Mouse (Mus musculus) heart, embryonic 16.5 days (tissue): Measurements from ENCODE around the gene Gabrb2. TPM values are rescaled to one million over a fixed set of nuclear protein-coding genes. Genes with fewer than 3 reads are reported as not detected.

Source experiments
- ATAC-seq: fragments of 200-750 bp; cut with Nextera tagmentation; replicated peaks from 2 replicates; pipeline ENCODE4 v1.8.0; 2017; ENCODE audit warnings: moderate number of reproducible peaks; ENCODE audit not compliant: insufficient read depth, low FRiP score; ENCODE audit errors: extremely low read depth
- H3K27ac ChIP-seq: fragments of 300-500 bp; sonication (generic); 2 replicates; pipeline ENCODE4 v1.5.1; 2014; ENCODE audit warnings: mild to moderate bottlenecking, low read length, control low read depth, moderate library complexity
- H3K27me3 ChIP-seq: fragments of 300-500 bp; sonication (generic); 2 replicates; pipeline ENCODE4 v1.6.1; 2014; ENCODE audit warnings: low read length, mixed read lengths; ENCODE audit not compliant: control insufficient read depth, insufficient read depth
- H3K36me3 ChIP-seq: fragments of 300-500 bp; sonication (generic); 2 replicates; pipeline ENCODE4 v1.6.1; 2014; ENCODE audit not compliant: control insufficient read depth, insufficient read depth
- H3K4me1 ChIP-seq: fragments of 300-500 bp; sonication (generic); 2 replicates; pipeline ENCODE4 v1.6.1; 2014; ENCODE audit warnings: low read length, mixed read lengths; ENCODE audit not compliant: control insufficient read depth, insufficient read depth
- H3K4me2 ChIP-seq: fragments of 300-500 bp; sonication (generic); 2 replicates; pipeline ENCODE4 v1.6.1; 2014; ENCODE audit warnings: low read depth, mild to moderate bottlenecking, control low read depth, low read length
- H3K4me3 ChIP-seq: fragments of 300-500 bp; sonication (generic); 2 replicates; pipeline ENCODE4 v1.5.1; 2014; ENCODE audit warnings: mild to moderate bottlenecking, control low read depth, low read length
- H3K9ac ChIP-seq: fragments of 300-500 bp; sonication (generic); 2 replicates; pipeline ENCODE4 v1.6.1; 2014; ENCODE audit warnings: low read length, control low read depth
- H3K9me3 ChIP-seq: fragments of 300-500 bp; sonication (generic); replicated peaks from 2 replicates; pipeline ENCODE4 v1.6.1; 2016; ENCODE audit warnings: low read length; ENCODE audit not compliant: control insufficient read depth
- WGBS: fragments of 180-500 bp; shearing (Covaris S2); extraction: QIAGEN DNeasy Blood & Tissue Kit; methylation state at CpG from one replicate; pipeline ENCODE4 v1.1.7; 2014; 5-methylcytosine and 5-hydroxymethylcytosine counted together
- polyA plus RNA-seq: library from polyadenylated mRNA; unstranded; fragments of >200 nt; fragmentation: Nextera tagmentation; extraction: Ambion mirVana; gene quantifications from 2 replicates; pipeline ENCODE4 v1.2.1, GENCODE M21; 2015

Gene Gabrb2
- polyA plus RNA-seq, 1 experiment from 2014 or later = 0.53 TPM

GRCm38 (mm10) chr11:42575146-42575873 is 155.8 kb downstream of the Gabrb2 start:
- 77% methylated on average over 3 of the region's 3 CpGs for WGBS
- no peak for ATAC-seq
- Histone ChIP-seq H3K4me3 (no peak overlapping the region), H3K9ac (no peak overlapping the region), H3K27ac (no peak overlapping the region), H3K27me3 (no peaks in the 10 kb centered on the region), H3K4me1 (no peaks in the 10 kb centered on the region), H3K9me3 (no peaks in the 10 kb centered on the region), H3K4me2 (no peak overlapping the region), H3K36me3 (no peaks in the 10 kb centered on the region)

- Histone ChIP-seq H3K9me3 (no peaks in the 10 kb centered on the region), H3K4me1 (no peaks in the 10 kb centered on the region), H3K27me3 (no peaks in the 10 kb centered on the region), H3K4me3 (no peak overlapping the region), H3K9ac (no peak overlapping the region), H3K4me2 (no peak overlapping the region), H3K36me3 (no peaks in the 10 kb centered on the region), H3K27ac (no peak overlapping the region)
- 59% methylated on average over 6 of the region's 6 CpGs for WGBS
- ATAC-seq = no peak
Measured at GRCm38 (mm10) chr11:42579804-42580203, 160.2 kb downstream of the Gabrb2 start.

GRCm38 (mm10) chr11:42581123-42581522 is 161.6 kb downstream of the Gabrb2 start:
- Histone ChIP-seq H3K9ac (no peak overlapping the region), H3K4me3 (no peak overlapping the region), H3K36me3 (no peaks in the 10 kb centered on the region), H3K27me3 (no peaks in the 10 kb centered on the region), H3K27ac (no peak overlapping the region), H3K9me3 (no peaks in the 10 kb centered on the region), H3K4me1 (no peaks in the 10 kb centered on the region), H3K4me2 (no peak overlapping the region)
- WGBS = 84% methylated on average over 4 of the region's 4 CpGs
- no peak for ATAC-seq

DNA sequence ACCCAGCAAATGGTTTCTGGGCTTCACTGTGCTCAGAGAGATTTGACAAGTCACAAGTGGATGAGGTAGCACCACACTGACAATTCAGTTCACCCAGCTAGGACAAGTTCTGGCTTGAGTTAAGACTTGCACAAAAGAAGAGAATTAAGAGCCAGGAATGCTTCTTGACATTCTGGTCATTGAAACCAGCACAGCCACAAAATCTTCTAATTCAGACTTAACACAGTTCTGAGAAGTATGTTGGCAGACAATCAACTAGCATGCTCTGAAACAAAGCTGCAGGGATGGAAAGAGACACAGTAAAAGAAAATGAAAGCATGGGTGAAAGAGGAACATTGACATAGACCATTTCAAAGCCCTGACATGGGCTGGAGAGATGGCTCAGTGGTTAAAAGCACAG is 162.2 kb downstream of the Gabrb2 start:
- H3K9ac ChIP-seq = no peak overlapping the region
- H3K36me3 ChIP-seq = no peaks in the 10 kb centered on the region
- no peaks in the 10 kb centered on the region for H3K27me3 ChIP-seq
- no peak overlapping the region for H3K27ac ChIP-seq
- no peak overlapping the region for H3K4me3 ChIP-seq
- H3K4me2 ChIP-seq = no peak overlapping the region
- H3K9me3 ChIP-seq = no peaks in the 10 kb centered on the region
- no peak for ATAC-seq
- H3K4me1 ChIP-seq = no peaks in the 10 kb centered on the region

- H3K9me3 ChIP-seq = no peaks in the 10 kb centered on the region
- H3K4me1 ChIP-seq = no peaks in the 10 kb centered on the region
- H3K4me2 ChIP-seq = no peak overlapping the region
- no peak overlapping the region for H3K9ac ChIP-seq
- H3K27me3 ChIP-seq = no peaks in the 10 kb centered on the region
- WGBS = 75% methylated on average over 3 of the region's 3 CpGs
- H3K27ac ChIP-seq = no peak overlapping the region
- no peak overlapping the region for H3K4me3 ChIP-seq
- no peak for ATAC-seq
- no peaks in the 10 kb centered on the region for H3K36me3 ChIP-seq
Measured at GRCm38 (mm10) chr11:42592418-42592817, 172.9 kb downstream of the Gabrb2 start.

DNA sequence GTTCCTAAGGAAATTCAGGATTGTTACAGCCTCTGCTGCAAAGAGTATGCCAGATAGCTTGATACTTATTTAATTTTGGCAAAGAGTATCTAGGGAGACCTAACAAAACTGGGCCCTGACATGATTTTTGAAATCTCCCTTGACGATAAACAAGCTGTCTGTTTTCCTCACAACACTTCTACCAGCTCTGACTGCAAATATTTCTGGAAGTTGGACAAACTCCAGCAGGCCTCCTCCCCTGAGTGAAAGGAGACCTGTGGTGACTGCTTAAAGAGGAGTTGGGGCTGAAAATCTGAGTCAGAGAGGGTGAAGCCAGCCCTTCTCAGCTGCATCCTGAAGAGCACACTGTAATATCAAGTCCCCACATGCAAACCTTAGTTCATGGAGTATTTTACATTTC is 186.7 kb downstream of the Gabrb2 start:
- Histone ChIP-seq H3K36me3 (no peaks in the 10 kb centered on the region), H3K27me3 (no peaks in the 10 kb centered on the region), H3K4me2 (no peak overlapping the region), H3K4me3 (no peak overlapping the region), H3K9ac (no peak overlapping the region), H3K27ac (no peak overlapping the region), H3K4me1 (peaks cover 3% of the 10 kb centered on the region; the same call in 1 of the 2 replicates), H3K9me3 (no peaks in the 10 kb centered on the region)
- WGBS = 24% methylated on average over 1 of the region's 1 CpGs
- no peak for ATAC-seq

- Histone ChIP-seq H3K4me3 (no peak overlapping the region), H3K27ac (no peak overlapping the region), H3K27me3 (no peaks in the 10 kb centered on the region), H3K4me1 (peaks cover 3% of the 10 kb centered on the region; the same call in 1 of the 2 replicates), H3K4me2 (no peak overlapping the region), H3K9me3 (no peaks in the 10 kb centered on the region), H3K36me3 (no peaks in the 10 kb centered on the region), H3K9ac (no peak overlapping the region)
- 82% methylated on average over 3 of the region's 3 CpGs for WGBS
- no peak for ATAC-seq
Measured at GRCm38 (mm10) chr11:42609128-42609763, 189.7 kb downstream of the Gabrb2 start.

DNA sequence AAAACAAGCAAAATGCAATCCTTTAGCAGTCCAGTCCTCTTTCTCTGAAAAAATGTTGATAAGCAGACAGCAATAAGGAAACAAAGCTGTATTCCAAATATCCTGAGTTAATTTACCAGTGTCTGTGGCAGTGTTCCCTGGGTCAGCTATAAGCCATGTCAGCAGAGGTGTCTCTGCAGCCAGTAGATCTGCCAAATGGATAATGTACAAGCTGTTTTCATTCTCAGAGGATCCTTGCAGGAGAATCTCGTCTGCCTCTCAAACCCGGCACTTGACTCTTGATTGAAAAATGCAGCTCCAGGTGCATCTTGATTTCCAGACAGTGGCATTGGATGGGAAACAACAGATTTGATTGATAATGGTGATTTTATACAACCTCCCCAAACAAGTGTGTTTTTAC is 198.6 kb downstream of the Gabrb2 start:
- no peak for ATAC-seq
- Histone ChIP-seq H3K9ac (no peak overlapping the region), H3K4me3 (no peak overlapping the region), H3K36me3 (no peaks in the 10 kb centered on the region), H3K9me3 (no peaks in the 10 kb centered on the region), H3K4me1 (no peaks in the 10 kb centered on the region), H3K4me2 (no peak overlapping the region), H3K27ac (no peak overlapping the region), H3K27me3 (no peaks in the 10 kb centered on the region)
- 73% methylated on average over 2 of the region's 2 CpGs for WGBS

- WGBS = 53% methylated on average over 4 of the region's 4 CpGs
- Histone ChIP-seq H3K27me3 (no peaks in the 10 kb centered on the region), H3K4me2 (no peak overlapping the region), H3K27ac (no peak overlapping the region), H3K4me1 (no peaks in the 10 kb centered on the region), H3K9me3 (no peaks in the 10 kb centered on the region), H3K36me3 (no peaks in the 10 kb centered on the region), H3K9ac (no peak overlapping the region), H3K4me3 (no peak overlapping the region)
- no peak for ATAC-seq
Measured at GRCm38 (mm10) chr11:42621109-42621508, 201.6 kb downstream of the Gabrb2 start.
